Mouse (Mus musculus): ENCODE data around the gene Ocln.
"Not testable (repeated sequence)": the region's sequence is repeated elsewhere in the genome, so short reads cannot be mapped to it uniquely, and the experiment has no call there.

Gene Ocln

DNA sequence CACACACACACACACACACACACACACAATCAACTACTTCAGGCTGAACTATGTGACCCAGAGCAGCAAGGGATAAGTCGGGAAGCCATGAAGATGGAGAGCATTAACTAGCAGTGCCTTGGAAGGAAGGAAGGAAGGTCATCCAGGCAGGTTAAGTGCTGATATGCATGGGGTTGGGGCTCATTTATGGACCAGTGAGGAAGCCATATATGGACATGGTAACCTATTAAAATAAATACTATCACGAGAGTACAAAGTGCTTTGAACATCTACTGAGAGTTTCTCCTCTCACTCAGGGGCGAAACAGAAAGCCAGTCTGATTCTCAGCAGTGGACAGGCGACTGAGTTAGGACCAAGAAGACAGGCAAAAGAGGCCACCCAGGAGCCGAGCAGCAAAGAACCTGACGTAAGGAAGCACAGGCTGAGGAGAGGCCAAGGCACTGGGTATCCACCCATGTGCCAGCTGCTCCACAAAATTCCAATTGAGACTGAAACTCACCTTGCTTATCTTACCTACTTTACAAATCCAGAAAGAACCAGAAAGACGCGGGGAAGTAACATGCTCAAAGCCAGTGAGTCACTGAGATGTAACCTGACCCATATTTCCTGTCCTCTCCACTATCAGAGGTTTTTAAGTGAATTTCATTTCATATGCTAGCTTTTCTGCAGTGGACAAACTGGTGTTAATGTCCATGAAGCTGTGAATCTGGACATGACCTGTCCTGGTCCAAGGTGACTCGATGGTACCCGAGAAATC lies 9.3 kb downstream of the Ocln start:
- no peak for DNase-seq (ENCODE audit: low spot score)

DNA sequence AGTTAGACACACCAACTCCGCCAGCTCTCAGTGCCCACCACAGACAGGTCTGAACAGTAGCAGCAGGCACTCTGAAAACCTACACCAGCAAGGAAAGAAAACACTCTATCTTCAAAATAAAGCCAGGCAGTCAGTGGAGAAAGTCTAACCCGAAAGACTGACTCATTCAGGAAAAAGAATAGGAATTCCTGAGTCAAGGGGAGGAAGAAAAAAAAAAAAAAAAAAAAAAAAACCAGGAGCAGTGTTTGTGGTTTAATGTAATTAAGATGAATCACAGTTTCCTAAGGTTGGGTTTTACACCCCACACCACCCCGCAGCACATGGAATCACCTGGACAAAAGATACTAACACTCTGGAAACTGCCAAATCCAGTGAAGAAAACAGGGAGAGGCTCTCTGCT lies 16.4 kb downstream of the Ocln start:
- DNase-seq (ENCODE audit: low spot score): no peak

DNA sequence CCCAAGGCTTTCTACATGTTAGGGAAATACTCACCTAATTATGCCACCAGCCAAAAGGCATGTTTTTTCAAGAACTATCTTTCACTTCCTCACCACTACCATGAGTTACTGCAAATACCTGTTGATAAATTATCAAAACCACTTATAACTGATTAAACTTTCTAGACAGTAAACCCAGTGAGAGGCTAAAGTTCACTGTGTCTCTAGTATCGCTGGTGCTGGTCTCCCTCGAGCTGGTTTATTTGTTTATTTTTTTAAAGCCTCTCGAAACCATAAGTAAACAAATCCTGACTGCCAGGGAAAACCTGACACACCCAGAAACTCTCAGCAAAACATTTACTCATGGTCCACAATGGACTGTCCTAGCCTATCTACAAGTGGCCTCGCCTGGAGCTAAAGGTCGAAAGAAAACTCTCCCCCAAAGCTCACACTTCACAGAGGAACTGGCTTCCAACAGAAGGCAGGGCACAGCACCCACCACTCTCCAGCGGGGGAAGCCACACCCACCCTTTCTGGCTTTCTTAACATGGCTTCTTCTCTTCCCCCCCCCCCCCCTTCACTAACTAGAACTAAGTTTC lies 19.6 kb downstream of the Ocln start:
- DNase-seq (ENCODE audit: low spot score): no peak

DNA sequence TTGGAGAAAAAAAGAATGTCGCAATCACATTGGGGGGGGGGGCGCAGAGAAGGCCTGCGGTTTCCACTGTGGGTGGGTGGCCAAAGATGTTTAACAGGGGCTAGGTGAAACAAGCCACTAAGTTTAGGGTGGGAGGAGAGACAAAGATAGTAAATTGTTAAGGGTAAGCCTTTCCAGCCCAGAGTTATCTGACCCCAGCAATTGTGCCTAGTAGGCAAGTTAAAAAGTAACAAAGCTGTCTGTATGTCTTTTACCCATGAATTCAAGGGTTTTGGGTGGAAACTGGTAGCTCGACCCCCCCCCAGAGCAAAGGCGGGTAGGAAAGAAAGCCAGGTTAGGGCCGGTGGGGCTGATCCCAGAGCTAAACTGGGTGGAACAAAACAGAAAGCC lies 25.9 kb downstream of the Ocln start:
- no peak for DNase-seq (ENCODE audit: low spot score)

- DNase-seq (ENCODE audit: low spot score): no peak
Measured at GRCm38 (mm10) chr13:100525935-100526648, 26.4 kb downstream of the Ocln start.

DNA sequence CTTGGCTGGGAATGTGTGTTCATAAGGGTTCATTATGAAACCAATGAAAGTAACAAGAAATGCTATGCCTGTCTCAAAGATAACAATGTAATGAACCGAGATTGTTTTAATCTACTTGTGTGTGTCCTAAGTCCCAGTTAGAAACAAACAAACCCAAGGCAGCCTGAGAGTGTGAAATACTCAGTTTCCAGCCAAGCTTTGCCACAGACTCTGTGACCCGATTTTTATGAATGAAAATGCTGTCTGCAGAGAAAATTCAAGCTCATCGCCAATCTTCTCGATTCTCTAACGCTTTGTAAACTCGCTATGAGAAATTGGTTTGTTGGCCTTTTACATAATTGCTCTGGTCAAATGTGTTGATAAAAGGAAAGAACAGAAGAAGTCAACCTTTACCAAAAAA lies 27.6 kb downstream of the Ocln start:
- DNase-seq (ENCODE audit: low spot score): no peak

- no peak for DNase-seq (ENCODE audit: low spot score)
Measured at GRCm38 (mm10) chr13:100523698-100524097, 28.8 kb downstream of the Ocln start.

- DNase-seq (ENCODE audit: low spot score): no peak
Measured at GRCm38 (mm10) chr13:100521724-100522591, 30.6 kb downstream of the Ocln start.

- DNase-seq (ENCODE audit: low spot score): no peak
Measured at GRCm38 (mm10) chr13:100519162-100519561, 33.4 kb downstream of the Ocln start.

DNA sequence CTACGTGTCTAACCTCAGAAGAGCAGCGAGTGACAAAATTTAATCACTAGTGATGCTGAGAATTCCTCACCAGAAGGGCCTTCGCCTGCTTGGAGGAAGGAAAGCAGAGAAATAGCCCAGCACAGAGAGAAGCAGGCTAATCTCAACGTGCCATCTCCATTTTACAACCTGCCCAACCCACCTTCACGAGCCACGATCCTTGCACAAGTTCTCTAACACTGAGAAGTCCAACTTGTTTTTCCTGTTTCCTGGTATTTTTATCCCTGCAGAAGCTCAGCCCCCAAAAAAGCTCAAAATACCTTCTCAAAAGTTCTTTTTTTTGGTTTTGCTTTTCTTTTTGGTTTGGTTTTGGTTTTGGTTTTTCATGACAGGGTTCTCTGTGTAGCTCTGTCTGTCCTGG lies 34.3 kb downstream of the Ocln start:
- no peak for DNase-seq (ENCODE audit: low spot score)

DNA sequence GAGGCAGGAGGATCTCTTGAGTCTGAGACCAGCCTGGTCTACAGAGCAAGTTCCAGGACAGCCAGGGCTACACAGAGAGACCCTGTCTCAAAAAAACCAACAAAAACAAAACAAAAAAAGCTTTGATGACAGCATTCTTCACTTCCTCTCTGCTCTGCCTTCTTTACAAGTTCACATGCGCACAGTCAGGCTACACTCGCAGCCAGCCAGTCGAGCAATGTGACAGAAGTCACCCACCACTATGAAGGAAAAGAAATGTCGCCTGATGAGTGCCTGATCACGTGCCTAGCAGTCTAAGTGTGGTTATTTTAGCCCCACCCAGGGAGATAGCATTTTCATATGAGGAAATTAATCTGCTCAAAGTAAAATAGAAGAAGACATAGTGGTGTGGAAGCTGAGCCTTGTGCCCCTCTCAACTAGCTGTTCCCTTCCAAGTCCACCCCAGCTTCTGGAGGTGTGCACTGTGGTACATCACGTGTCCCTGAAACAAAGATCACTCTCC lies 34.8 kb downstream of the Ocln start:
- no peak for DNase-seq (ENCODE audit: low spot score)

DNA sequence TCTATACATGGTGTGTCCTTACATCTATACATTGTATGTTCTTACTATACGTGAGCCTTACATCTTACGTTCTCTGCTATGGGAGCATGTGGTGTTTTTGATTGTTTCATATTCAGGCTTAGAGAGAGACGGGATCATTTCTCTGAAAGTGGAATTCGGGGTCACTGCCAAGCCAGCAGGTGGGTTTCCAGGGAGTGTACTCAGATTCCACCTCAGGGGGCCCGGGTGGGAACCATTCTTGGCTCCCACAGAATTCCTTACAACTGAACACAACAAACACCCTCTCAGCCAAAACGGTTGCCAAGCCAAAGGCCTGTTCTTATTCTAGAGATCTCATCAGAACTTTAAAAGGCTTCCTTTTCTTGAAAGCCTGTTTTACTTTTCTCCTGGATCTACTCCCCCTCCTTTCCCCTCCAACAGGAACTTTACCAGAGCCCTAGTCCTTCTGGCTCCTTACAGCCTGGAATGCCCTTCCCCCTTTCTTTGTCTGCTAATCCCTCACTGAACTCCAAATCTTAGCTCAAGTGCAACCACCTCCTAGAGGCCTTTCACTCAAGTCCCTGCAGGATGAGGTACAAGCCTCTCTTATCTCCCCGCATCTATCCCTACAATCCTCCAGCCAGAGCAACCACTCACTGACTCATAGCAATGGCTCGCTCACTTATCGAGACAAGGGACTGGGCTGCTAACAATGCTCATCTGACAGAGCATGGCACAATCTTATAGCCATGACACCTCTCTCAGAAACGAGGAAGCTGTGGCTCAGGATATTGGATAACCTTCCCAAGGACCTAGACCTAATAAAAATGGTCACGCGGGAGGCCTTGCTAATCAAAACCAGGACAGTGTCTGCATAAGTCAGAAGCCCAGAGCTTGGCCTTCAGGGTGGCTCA lies 36.1 kb downstream of the Ocln start:
- no peak for DNase-seq (ENCODE audit: low spot score)

- no peak for DNase-seq (ENCODE audit: low spot score)
Measured at GRCm38 (mm10) chr13:100512792-100513191, 39.7 kb downstream of the Ocln start.

DNA sequence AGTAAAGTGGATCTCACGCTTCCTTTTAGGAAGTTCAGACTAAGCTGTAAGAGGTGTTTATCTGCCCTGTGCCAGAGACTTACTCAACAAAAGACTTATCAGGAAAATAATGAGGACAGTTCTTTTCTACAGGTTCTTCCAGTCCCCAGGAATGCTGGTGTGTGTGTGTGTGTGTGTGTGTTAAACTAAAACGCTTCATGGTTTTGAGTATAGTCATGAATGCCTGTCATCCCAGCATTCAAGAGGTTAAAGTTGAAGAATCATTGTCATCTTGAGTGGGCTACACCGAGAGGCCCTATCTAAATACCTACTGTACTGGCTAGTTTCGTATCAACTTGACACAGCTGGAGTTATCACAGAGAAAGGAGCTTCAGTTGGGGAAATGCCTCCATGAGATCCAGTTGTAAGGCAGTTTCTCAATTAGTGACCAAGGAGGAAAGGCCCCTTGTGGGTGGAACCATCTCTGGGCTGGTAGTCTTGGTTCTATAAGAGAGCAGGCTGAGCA lies 40.6 kb downstream of the Ocln start:
- DNase-seq (ENCODE audit: low spot score): no peak

DNA sequence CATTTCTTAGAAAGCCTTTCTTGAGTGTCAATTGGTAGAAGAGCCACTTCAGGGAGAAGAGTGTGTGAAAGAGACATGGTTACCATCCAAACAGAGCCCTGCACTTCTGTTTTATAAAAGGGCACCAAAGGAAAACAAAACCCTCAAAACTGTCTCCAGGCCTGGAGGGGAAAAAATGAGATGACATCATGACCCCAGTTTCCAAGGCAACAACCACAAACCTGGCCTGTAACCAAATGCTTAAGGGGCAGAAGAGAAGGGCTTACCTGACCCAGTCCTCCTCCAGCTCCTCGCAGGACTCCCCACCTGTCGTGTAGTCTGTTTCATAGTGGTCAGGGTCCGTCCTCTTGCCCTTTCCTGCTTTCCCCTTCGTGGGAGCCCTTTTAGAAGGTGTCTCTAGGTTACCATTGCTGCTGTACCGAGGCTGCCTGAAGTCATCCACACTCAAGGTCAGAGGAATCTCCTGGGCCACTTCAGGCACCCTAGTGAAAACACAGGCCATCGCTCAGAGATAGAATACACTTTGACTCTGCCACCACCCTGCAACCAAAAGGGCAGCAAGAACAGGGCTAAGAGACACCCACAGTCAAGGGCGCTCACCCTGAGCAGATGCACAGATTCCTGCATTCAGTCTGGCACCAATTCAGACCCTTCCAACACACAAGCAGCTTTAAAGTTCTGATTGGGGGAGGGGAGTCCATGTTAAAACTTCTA lies 41.2 kb downstream of the Ocln start:
- no peak for DNase-seq (ENCODE audit: low spot score)

- DNase-seq (ENCODE audit: low spot score): not testable (repeated sequence)
Measured at GRCm38 (mm10) chr13:100499625-100500024, 52.9 kb downstream of the Ocln start.

GRCm38 (mm10) chr13:100495337-100495736 lies 57.2 kb downstream of the Ocln start:
- DNase-seq (ENCODE audit: low spot score): no peak

GRCm38 (mm10) chr13:100494370-100494769 lies 58.1 kb downstream of the Ocln start:
- DNase-seq (ENCODE audit: low spot score): not testable (repeated sequence)

DNA sequence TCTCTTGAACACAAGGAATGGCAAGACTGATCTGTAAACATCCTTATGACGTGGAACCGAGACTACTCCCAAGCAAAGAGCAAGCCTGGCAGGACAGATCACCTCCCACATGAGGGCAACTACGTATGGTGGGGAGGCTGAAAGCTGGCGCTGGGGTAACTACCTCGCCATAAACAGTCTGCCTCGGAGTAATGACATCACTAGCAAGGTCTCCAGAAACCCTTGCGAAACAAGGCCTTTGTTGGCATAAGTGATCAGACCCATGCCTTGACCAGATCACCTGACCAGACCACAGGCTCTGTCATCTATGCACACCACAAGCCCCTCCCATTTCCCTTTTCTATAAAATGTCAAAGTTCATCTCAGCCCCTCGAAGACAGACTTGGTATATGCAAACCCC lies 59.2 kb downstream of the Ocln start:
- DNase-seq (ENCODE audit: low spot score): no peak

Data from testis, postnatal 10 days (tissue).